Mouse (Mus musculus): ENCODE data around the gene Plxnc1.

DNA sequence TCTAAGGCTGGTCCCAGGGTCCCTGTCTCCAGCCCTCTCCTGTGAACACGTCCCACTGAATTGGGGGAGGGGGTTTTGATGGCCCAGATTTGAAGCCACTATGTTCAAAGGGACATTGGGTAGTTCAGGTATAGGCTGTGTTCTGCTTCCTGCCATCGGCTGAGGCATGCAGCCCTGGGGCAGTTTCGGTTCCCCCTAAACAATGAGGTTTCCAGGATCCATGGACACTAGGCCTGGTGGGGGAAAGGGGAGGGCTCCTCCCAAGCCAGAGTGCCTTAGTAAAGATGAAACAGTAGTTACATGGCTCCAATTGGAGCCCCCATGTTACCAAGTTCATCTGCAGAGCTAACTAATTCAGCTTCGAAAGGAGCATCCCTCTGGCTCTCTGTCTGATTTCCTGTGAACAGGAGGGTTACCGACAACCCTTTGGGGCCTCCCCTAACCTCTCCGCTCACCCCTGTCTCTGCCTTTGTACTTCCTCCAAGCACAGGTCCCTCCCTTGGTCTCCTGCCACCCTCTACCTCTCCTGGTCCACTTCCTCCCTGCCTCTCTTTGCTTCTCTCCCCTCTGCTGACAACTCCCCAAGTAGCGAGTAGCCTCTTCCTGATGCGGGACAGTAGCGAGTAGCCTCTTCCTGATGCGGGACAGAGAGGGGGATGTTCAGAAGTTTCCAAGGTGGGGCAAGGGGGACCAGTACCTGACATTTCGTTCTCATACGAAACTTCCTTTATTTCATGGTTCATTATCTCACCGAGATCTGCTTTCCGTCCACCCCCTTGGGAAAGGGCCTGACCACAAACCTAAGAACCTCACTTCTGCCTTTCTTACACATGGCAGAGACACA lies 116.5 kb downstream of the Plxnc1 start:
- TF ChIP-seq CTCF (IDR thresholded peaks at IDR 0.05; ENCODE audit: low read depth), result no peak
- no peak for TF ChIP-seq EP300 (IDR thresholded peaks at IDR 0.05; ENCODE audit: low read depth)

Measured in liver, embryonic 14.5 days (tissue).